Mouse (Mus musculus): ENCODE data around the gene Smdt1.

GRCm38 (mm10) chr15:82319613-82320012 is 19.1 kb upstream of the Smdt1 start:
- TF ChIP-seq CTCF (IDR thresholded peaks at IDR 0.05; ENCODE audit: borderline replicate concordance, control insufficient read depth, extremely low read depth, insufficient read depth, low read length, poor library complexity): no peak
- no peak for TF ChIP-seq POLR2A (IDR thresholded peaks at IDR 0.05; ENCODE audit: control insufficient read depth, extremely low read depth, insufficient read depth, low read length, poor library complexity)

Measured in thymus, adult 2 months (tissue).